8 mouse cellular contexts compared by ENCODE assay signal in genomic region chr10:127049395-127050118, GRCm38 (mm10). TPM values are rescaled to one million over a fixed set of nuclear protein-coding genes. Genes with fewer than 3 reads are reported as not detected.
DNase-seq lines count a peak whose midpoint lies in the region; ATAC-seq lines count a peak whose summit lies in the region.

No protein-coding gene starts in this region.

- no peak for DNase-seq in heart, postnatal 10 days
- DNase-seq in right cerebral cortex, postnatal 14 days, result no peak
- no peak for DNase-seq in testis, postnatal 10 days (ENCODE audit: low spot score)
- no peak for DNase-seq in gastrocnemius, postnatal 25 days

- H3K4me1 ChIP-seq in heart, embryonic 16.5 days (ENCODE audit: control insufficient read depth, insufficient read depth, low read length), result peaks cover 8% of the 10 kb centered on the region
- peaks cover 6% of the 10 kb centered on the region for H3K4me1 ChIP-seq in brown adipose tissue, adult 24 weeks (ENCODE audit: control insufficient read depth, insufficient read depth, insufficient read length, low read length)
- H3K4me1 ChIP-seq in intestine, embryonic 16.5 days (ENCODE audit: control insufficient read depth, insufficient read depth, low read length), result no peaks in the 10 kb centered on the region
- H3K4me1 ChIP-seq in midbrain, embryonic 13.5 days (replicated peaks), result peaks cover 11% of the 10 kb centered on the region

- intact Hi-C loops in heart, postnatal 10 days (cut with DNase I), result no loop called here

- ATAC-seq in heart, embryonic 16.5 days (replicated peaks; ENCODE audit: extremely low read depth, insufficient read depth, low FRiP score), result no peak
- peak; percentile 69 for ATAC-seq in intestine, embryonic 16.5 days
- 0 out of 2 replicates have a peak, but pooled peaks have one; percentile 26 for ATAC-seq in midbrain, embryonic 13.5 days

- peak overlapping the region; percentile 29 for H3K4me3 ChIP-seq in heart, embryonic 16.5 days (ENCODE audit: low read length)
- H3K4me3 ChIP-seq in brown adipose tissue, adult 24 weeks (ENCODE audit: insufficient read depth, low read depth, low read length), result peak overlapping the region; percentile 39
- H3K4me3 ChIP-seq in intestine, embryonic 16.5 days (ENCODE audit: low read length), result peak overlapping the region; percentile 31
- no peak overlapping the region for H3K4me3 ChIP-seq in midbrain, embryonic 13.5 days (replicated peaks)

- no peak overlapping the region for H3K9ac ChIP-seq in heart, embryonic 16.5 days (ENCODE audit: low read length)
- 0 out of 2 replicates have a peak overlapping the region, but pooled peaks have one; percentile 3 for H3K9ac ChIP-seq in intestine, embryonic 16.5 days (ENCODE audit: low read depth, low read length)
- no peak overlapping the region for H3K9ac ChIP-seq in midbrain, embryonic 13.5 days (replicated peaks)

- no peaks in the 10 kb centered on the region for H3K9me3 ChIP-seq in heart, embryonic 16.5 days (replicated peaks; ENCODE audit: control insufficient read depth, low read length)
- H3K9me3 ChIP-seq in intestine, embryonic 16.5 days (ENCODE audit: control insufficient read depth, low read length), result no peaks in the 10 kb centered on the region
- H3K9me3 ChIP-seq in midbrain, embryonic 13.5 days, result no peaks in the 10 kb centered on the region

- WGBS in heart, embryonic 16.5 days, result 3% methylated on average over 29 of the region's 29 CpGs
- 2% methylated on average over 29 of the region's 29 CpGs for WGBS in intestine, embryonic 16.5 days
- WGBS in midbrain, embryonic 13.5 days, result 3% methylated on average over 29 of the region's 29 CpGs

- H3K27ac ChIP-seq in heart, embryonic 16.5 days (ENCODE audit: low read length), result no peak overlapping the region
- H3K27ac ChIP-seq in brown adipose tissue, adult 24 weeks (replicated peaks; ENCODE audit: low read depth, low read length), result no peak overlapping the region
- H3K27ac ChIP-seq in intestine, embryonic 16.5 days (ENCODE audit: low read length), result no peak overlapping the region
- no peak overlapping the region for H3K27ac ChIP-seq in midbrain, embryonic 13.5 days

- H3K27me3 ChIP-seq in heart, embryonic 16.5 days (ENCODE audit: control insufficient read depth, insufficient read depth, low read length), result peaks cover 44% of the 10 kb centered on the region
- peaks cover 42% of the 10 kb centered on the region for H3K27me3 ChIP-seq in intestine, embryonic 16.5 days (replicated peaks; ENCODE audit: control insufficient read depth, insufficient read depth, low read length)
- H3K27me3 ChIP-seq in midbrain, embryonic 13.5 days, result peaks cover 58% of the 10 kb centered on the region

- peak overlapping the region; percentile 48 for H3K4me2 ChIP-seq in heart, embryonic 16.5 days (ENCODE audit: low read depth, low read length)
- H3K4me2 ChIP-seq in intestine, embryonic 16.5 days (ENCODE audit: low read depth, low read length), result peak overlapping the region; percentile 41
- no peak overlapping the region for H3K4me2 ChIP-seq in midbrain, embryonic 13.5 days (replicated peaks)

- 0 out of 2 replicates have a peak, but pooled peaks cover 2% of the 10 kb centered on the region for H3K36me3 ChIP-seq in heart, embryonic 16.5 days (ENCODE audit: control insufficient read depth, insufficient read depth)
- 0 out of 2 replicates have a peak, but pooled peaks cover 3% of the 10 kb centered on the region for H3K36me3 ChIP-seq in intestine, embryonic 16.5 days (ENCODE audit: control insufficient read depth, insufficient read depth, low read length)
- H3K36me3 ChIP-seq in midbrain, embryonic 13.5 days, result peaks cover 16% of the 10 kb centered on the region

RNA-seq across cellular contexts. Expression of gene Cyp27b1, which starts 1.5 kb away (rescaled TPM):
- 0.08 and 0.14 TPM in 2 replicates for polyA plus RNA-seq in heart, embryonic 16.5 days (2015; fragmentation: Nextera tagmentation; extraction: Ambion mirVana)
- under 1 TPM; 0.22 to 0.29 TPM for total RNA-seq in heart, postnatal 10 days (2021)
- not detected in 2 replicates for polyA plus RNA-seq in brown adipose tissue, adult 24 weeks (2012; ENCODE audit: insufficient read depth, insufficient read length, missing spikeins)
- 0.05 and 0.11 TPM in 2 replicates for polyA plus RNA-seq in intestine, embryonic 16.5 days (2015; fragmentation: Nextera tagmentation; extraction: Ambion mirVana)
- 0.08 and 0.14 TPM in 2 replicates for polyA plus RNA-seq in midbrain, embryonic 13.5 days (2015; fragmentation: Nextera tagmentation; extraction: Ambion mirVana)
- under 1 TPM; 0.10 to 0.19 TPM for total RNA-seq in gastrocnemius, postnatal 25 days (2021)

RNA-seq across cellular contexts. Expression of gene Eef1akmt3, which starts 8.2 kb away (rescaled TPM):
- 0.16 and 0.37 TPM in 2 replicates for polyA plus RNA-seq in heart, embryonic 16.5 days (2015; fragmentation: Nextera tagmentation; extraction: Ambion mirVana)
- under 1 TPM; 0.12 to 0.17 TPM for total RNA-seq in heart, postnatal 10 days (2021)
- polyA plus RNA-seq in brown adipose tissue, adult 24 weeks (2012; ENCODE audit: insufficient read depth, insufficient read length, missing spikeins), result not detected in 2 replicates
- 0.49 and 0.61 TPM in 2 replicates for polyA plus RNA-seq in intestine, embryonic 16.5 days (2015; fragmentation: Nextera tagmentation; extraction: Ambion mirVana)
- polyA plus RNA-seq in midbrain, embryonic 13.5 days (2015; fragmentation: Nextera tagmentation; extraction: Ambion mirVana), result 0.11 and 0.18 TPM in 2 replicates
- under 1 TPM; 0.15 to 0.24 TPM for total RNA-seq in gastrocnemius, postnatal 25 days (2021)

RNA-seq across cellular contexts. Expression of gene Mettl1, which starts 8.3 kb away (rescaled TPM):
- polyA plus RNA-seq in heart, embryonic 16.5 days (2015; fragmentation: Nextera tagmentation; extraction: Ambion mirVana), result 28.3 and 30.6 TPM in 2 replicates
- 1 to 10 TPM; 7.6 to 8.6 TPM for total RNA-seq in heart, postnatal 10 days (2021)
- polyA plus RNA-seq in brown adipose tissue, adult 24 weeks (2012; ENCODE audit: insufficient read depth, insufficient read length, missing spikeins), result 6.0 and 10.4 TPM in 2 replicates
- 42.4 and 48.3 TPM in 2 replicates for polyA plus RNA-seq in intestine, embryonic 16.5 days (2015; fragmentation: Nextera tagmentation; extraction: Ambion mirVana)
- 21.1 and 22.0 TPM in 2 replicates for polyA plus RNA-seq in midbrain, embryonic 13.5 days (2015; fragmentation: Nextera tagmentation; extraction: Ambion mirVana)
- 1 to 10 TPM; 7.9 to 9.5 TPM for total RNA-seq in gastrocnemius, postnatal 25 days (2021)

RNA-seq across cellular contexts. Expression of gene March9, which starts 10.4 kb away (rescaled TPM):
- polyA plus RNA-seq in heart, embryonic 16.5 days (2015; fragmentation: Nextera tagmentation; extraction: Ambion mirVana), result 0.12 and 0.32 TPM in 2 replicates
- 1 to 10 TPM; 1.7 to 2.9 TPM for total RNA-seq in heart, postnatal 10 days (2021)
- polyA plus RNA-seq in brown adipose tissue, adult 24 weeks (2012; ENCODE audit: insufficient read depth, insufficient read length, missing spikeins), result 0.63 and 0.79 TPM in 2 replicates
- polyA plus RNA-seq in intestine, embryonic 16.5 days (2015; fragmentation: Nextera tagmentation; extraction: Ambion mirVana), result 0.40 and 0.50 TPM in 2 replicates
- 5.6 and 6.4 TPM in 2 replicates for polyA plus RNA-seq in midbrain, embryonic 13.5 days (2015; fragmentation: Nextera tagmentation; extraction: Ambion mirVana)
- total RNA-seq in gastrocnemius, postnatal 25 days (2021), result under 1 TPM; 0.62 to 0.82 TPM

RNA-seq across cellular contexts. Expression of gene Cdk4, which starts 13.8 kb away (rescaled TPM):
- polyA plus RNA-seq in heart, embryonic 16.5 days (2015; fragmentation: Nextera tagmentation; extraction: Ambion mirVana), result 834 and 885 TPM in 2 replicates
- 100 to 1,000 TPM; 154 to 196 TPM for total RNA-seq in heart, postnatal 10 days (2021)
- polyA plus RNA-seq in brown adipose tissue, adult 24 weeks (2012; ENCODE audit: insufficient read depth, insufficient read length, missing spikeins), result 76.7 and 92.9 TPM in 2 replicates
- 1,474 and 1,595 TPM in 2 replicates for polyA plus RNA-seq in intestine, embryonic 16.5 days (2015; fragmentation: Nextera tagmentation; extraction: Ambion mirVana)
- polyA plus RNA-seq in midbrain, embryonic 13.5 days (2015; fragmentation: Nextera tagmentation; extraction: Ambion mirVana), result 1,636 and 1,639 TPM in 2 replicates
- total RNA-seq in gastrocnemius, postnatal 25 days (2021), result 10 to 100 TPM; 43.3 to 46.9 TPM
